Mouse (Mus musculus): ENCODE data around the gene Ucn3.

The Ucn3 gene

DNA sequence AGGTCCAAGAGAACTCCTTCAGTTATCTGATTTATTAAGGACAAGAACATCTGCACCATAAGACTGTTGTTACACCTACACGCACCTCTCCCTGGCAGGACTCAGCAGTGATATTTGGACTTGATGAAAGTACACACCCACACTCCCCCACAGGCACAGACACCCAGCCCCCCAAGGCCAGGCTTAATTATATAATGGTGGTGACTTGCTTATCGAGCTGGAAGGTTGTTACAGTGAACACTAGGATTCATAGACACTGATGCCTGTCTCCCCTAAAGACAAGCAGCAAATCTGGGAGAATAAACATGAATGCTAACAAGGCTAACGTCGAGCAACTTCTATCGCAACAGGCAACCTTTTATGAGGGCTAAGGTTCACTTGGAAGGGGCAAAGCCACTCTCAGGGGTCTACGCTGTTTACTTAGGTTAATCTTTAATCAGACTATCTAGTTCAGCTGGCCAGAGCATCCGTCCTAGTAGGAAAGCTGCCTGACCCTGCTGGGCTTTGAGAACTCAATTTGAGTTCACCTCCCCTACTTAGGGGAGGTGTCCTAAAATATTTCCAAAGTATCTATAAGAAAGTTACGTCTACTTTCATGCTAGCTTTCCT lies 53.6 kb downstream of the Ucn3 start:
- DNase-seq, result no peak

Data from lung, postnatal 10 days (tissue).